Mouse (Mus musculus) cortical plate, adult 2 months (tissue): ENCODE results near the gene Arfgap2.

Source experiments
- CTCF ChIP-seq: fragments of 200-500 bp; IDR thresholded peaks from 2 replicates; pipeline ENCODE4 v1.5.1; 2011; ENCODE audit warnings: mild to moderate bottlenecking, control low read depth, low read length; ENCODE audit not compliant: insufficient read depth; ENCODE audit errors: extremely low read depth
- POLR2A ChIP-seq: fragments of 200-500 bp; IDR thresholded peaks from 2 replicates; pipeline ENCODE4 v1.6.1; 2011; ENCODE audit warnings: mild to moderate bottlenecking, low read length, control low read depth; ENCODE audit not compliant: insufficient read depth; ENCODE audit errors: extremely low read depth

DNA sequence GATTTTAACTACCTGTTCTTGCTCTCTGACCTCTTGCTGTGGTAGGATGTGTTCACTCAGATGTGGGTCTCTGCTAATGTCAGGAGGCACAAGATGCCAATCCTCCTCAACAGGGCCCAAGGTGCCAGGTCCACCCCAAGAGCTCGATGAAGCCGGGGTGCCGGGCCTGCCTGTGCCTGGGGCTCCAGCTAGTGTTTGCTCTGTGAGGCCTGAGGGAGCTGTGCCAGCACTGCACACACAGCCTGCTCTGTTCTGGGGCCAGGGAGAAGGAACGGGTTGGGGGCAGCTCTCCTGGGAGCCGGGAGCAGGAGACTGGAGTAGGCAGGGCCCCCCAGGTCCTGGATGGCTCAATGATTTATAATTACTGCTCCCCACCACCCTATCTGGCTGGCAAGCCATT, 6.7 kb upstream of the Arfgap2 start:
- no peak for TF ChIP-seq CTCF
- no peak for TF ChIP-seq POLR2A
